Mouse (Mus musculus) adrenal gland, adult 10 weeks (tissue): ENCODE data around the gene 3110070M22Rik. TPM values are rescaled to one million over a fixed set of nuclear protein-coding genes. Genes with fewer than 3 reads are reported as not detected.

Experiments used
- polyA plus RNA-seq: library from polyadenylated mRNA; stranded (reverse); fragments of 350-450 nt; fragmentation: Illumina TruSeq; extraction: RNeasy Lipid Tissue Mini Kit (QIAGEN cat#74804); gene quantifications from one replicate; pipeline ENCODE4 v1.2.3, GENCODE M21; 2014; ENCODE audit warnings: low read depth, low replicate concordance

The 3110070M22Rik gene
- 1.3 TPM for polyA plus RNA-seq

GRCm38 (mm10) chr13:119487880-119488580 is at the start of gene 3110070M22Rik, which contains the start of gene Tmem267:
Gene 3110070M22Rik (minus strand): TSS chr13:119488383.
Gene Tmem267 (plus strand): TSS chr13:119488039.

GRCm38 (mm10) chr13:119462596-119463560 is 25.3 kb downstream of the 3110070M22Rik start, which contains the start of gene 4833420G17Rik:
Gene 4833420G17Rik (plus strand): TSS chr13:119462768.

Other genes starting within 250 kb of the 3110070M22Rik start
- 596 TPM for gene Paip1, start 59.8 kb downstream of the 3110070M22Rik start, polyA plus RNA-seq
- 46.3 TPM for gene 4833420G17Rik, start 25.6 kb downstream of the 3110070M22Rik start, polyA plus RNA-seq
- 67.2 TPM for gene Tmem267, start 344 bp downstream of the 3110070M22Rik start, polyA plus RNA-seq
- 2.6 TPM for gene Ccl28, start 135.4 kb upstream of the 3110070M22Rik start, polyA plus RNA-seq
- 511 TPM for gene Hmgcs1, start 202.0 kb upstream of the 3110070M22Rik start, polyA plus RNA-seq